ENCODE assay signal across 12 mouse cellular contexts in genomic region chr12:51821256-51821655, GRCm38 (mm10). TPM values are rescaled to one million over a fixed set of nuclear protein-coding genes. Genes with fewer than 3 reads are reported as not detected.
DNase-seq lines count a peak whose midpoint lies in the region; ATAC-seq and TF ChIP-seq lines count a peak whose summit lies in the region.
"Had no signal": no experiment of that assay in that cellular context is flagged by ENCODE, and none has a peak within 500 bp of the region (broad histone marks: within the 10 kb centered on the region; RNA-seq: fewer than 3 reads in every experiment).

No protein-coding gene starts in this region.

- H3K4me1 ChIP-seq in heart, embryonic 10.5 days: peaks cover 27% of the 10 kb centered on the region
- H3K4me1 ChIP-seq in stomach, postnatal 0 days (replicated peaks; ENCODE audit: control insufficient read depth, insufficient read depth): no peaks in the 10 kb centered on the region

- 36% methylated on average over 2 of the region's 2 CpGs for WGBS in heart, embryonic 10.5 days
- WGBS in stomach, postnatal 0 days: 32% methylated on average over 2 of the region's 2 CpGs

- TF ChIP-seq EP300 in stomach, postnatal 0 days (optimal IDR thresholded peaks at IDR 0.05): no peak

- no peak overlapping the region for H3K4me3 ChIP-seq in heart, embryonic 10.5 days
- H3K4me3 ChIP-seq in stomach, postnatal 0 days (ENCODE audit: low read depth, low read length): no peak overlapping the region
- H3K4me3 ChIP-seq: myocyte had no signal

- H3K27ac ChIP-seq in heart, embryonic 10.5 days: no peak overlapping the region
- 0 out of 2 replicates have a peak overlapping the region, but pooled peaks have one; percentile 13 for H3K27ac ChIP-seq in stomach, postnatal 0 days (replicated peaks)

- ATAC-seq in stomach, postnatal 0 days (ENCODE audit: low FRiP score, low TSS enrichment): peak; percentile 62

- H3K27me3 ChIP-seq in heart, embryonic 10.5 days (ENCODE audit: insufficient read depth, poor library complexity, severe bottlenecking): no peaks in the 10 kb centered on the region
- no peaks in the 10 kb centered on the region for H3K27me3 ChIP-seq in stomach, postnatal 0 days (ENCODE audit: control insufficient read depth, insufficient read depth, low read length)
- H3K27me3 ChIP-seq: CH12.LX had no signal

- H3K9ac ChIP-seq in stomach, postnatal 0 days (ENCODE audit: low read length): no peak overlapping the region

- TF ChIP-seq CTCF in stomach, postnatal 0 days (IDR thresholded peaks at IDR 0.05; ENCODE audit: low read depth): no peak

- H3K9me3 ChIP-seq in heart, embryonic 10.5 days: no peaks in the 10 kb centered on the region
- no peaks in the 10 kb centered on the region for H3K9me3 ChIP-seq in stomach, postnatal 0 days (ENCODE audit: control insufficient read depth, low read length)

- peaks cover 24% of the 10 kb centered on the region for H3K36me3 ChIP-seq in heart, embryonic 10.5 days
- no peaks in the 10 kb centered on the region for H3K36me3 ChIP-seq in stomach, postnatal 0 days (ENCODE audit: control insufficient read depth, insufficient read depth, low read length)

- DNase-seq in heart, adult 18-20 months: peak; percentile 36 to 45
- DNase-seq in heart, embryonic 10.5 days (ENCODE audit: low spot score): no peak
- DNase-seq in spleen, postnatal 36 days (ENCODE audit: low spot score in 2 of 2): peak; percentile 29 to 42
- no peak for DNase-seq in spleen, postnatal 14 days (ENCODE audit: low spot score in 2 of 2)
- DNase-seq in heart, postnatal 4 days: peak; percentile 14
- no peak for DNase-seq in stomach, postnatal 0 days (ENCODE audit: low spot score)
- no peak for DNase-seq in cerebellum, postnatal 36 days
- DNase-seq in frontal cortex, adult 2 months (ENCODE audit: extremely low spot score in 1 of 2, low spot score in 1 of 2): no peak
- DNase-seq: cerebellum, adult 9-11 months; gastrocnemius, postnatal 25 days had no signal

- H3K4me2 ChIP-seq in stomach, postnatal 0 days (replicated peaks; ENCODE audit: low read depth): no peak overlapping the region

RNA-seq across cellular contexts. Expression of gene Hectd1, which starts 8.1 kb away (rescaled TPM):
- 10 to 100 TPM; 78.2 to 80.3 TPM for total RNA-seq in heart, adult 18-20 months (2021)
- polyA plus RNA-seq in heart, embryonic 10.5 days (2016; fragmentation: Nextera tagmentation; extraction: Ambion mirVana): 35.2 and 35.6 TPM in 2 replicates
- 10 to 100 TPM; 96.8 to 99.6 TPM for total RNA-seq in heart, postnatal 4 days (2021)
- 24.7 and 25.2 TPM in 2 replicates for polyA plus RNA-seq in stomach, postnatal 0 days (2015; fragmentation: Nextera tagmentation; extraction: Ambion mirVana)
- 33.6 and 35.3 TPM in 2 replicates for polyA plus RNA-seq in frontal cortex, adult 2 months (2012; rRNA removed)

Comparison
In these comparisons a context has a peak if more than half of its experiments do, and no peak if none do; other contexts are left out.
1. DNase-seq: peak in heart, adult 18-20 months (2 of 2), spleen, postnatal 36 days (2 of 2) and heart, postnatal 4 days (single experiment); none in heart, embryonic 10.5 days (single experiment), spleen, postnatal 14 days (0 of 2), stomach, postnatal 0 days (single experiment), cerebellum, postnatal 36 days (0 of 2) and frontal cortex, adult 2 months (0 of 2).